Mouse (Mus musculus) brain, adult 2 months (tissue): ENCODE results near the gene Samd8.
A peak's percentile ranks its signal among the peaks of the same experiment; 100 is the strongest.

Source experiments
- DNase-seq: peaks from one replicate; pipeline ENCODE4 v3.0.0; 2011; ENCODE audit warnings: low read depth, low spot score

Samd8 gene

GRCm38 (mm10) chr14:21791722-21792121 lies 41.4 kb downstream of the Samd8 start:
- no peak for DNase-seq

DNA sequence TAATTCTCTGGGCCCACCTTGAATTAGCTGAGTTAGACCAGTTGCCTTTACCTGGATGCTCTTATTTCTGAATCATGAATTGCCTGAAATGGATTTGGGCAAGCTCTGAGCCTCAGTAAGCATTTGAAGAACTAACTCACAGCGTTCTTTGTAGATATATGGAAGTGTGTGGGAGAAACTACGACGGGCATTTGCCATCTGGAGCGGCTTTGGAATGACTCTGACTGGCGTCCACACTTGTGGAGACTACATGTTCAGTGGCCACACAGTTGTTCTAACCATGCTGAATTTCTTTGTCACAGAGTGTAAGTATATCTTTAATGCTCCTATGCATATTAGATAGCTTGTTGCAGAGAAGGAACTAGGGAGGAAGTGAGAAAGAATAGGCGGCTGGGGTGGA lies 41.9 kb downstream of the Samd8 start:
- DNase-seq = peak; percentile 65

GRCm38 (mm10) chr14:21800641-21801040 lies 50.3 kb downstream of the Samd8 start:
- no peak for DNase-seq

- DNase-seq = no peak
These were observed 51.3 kb downstream of the Samd8 start for GRCm38 (mm10) chr14:21801624-21802023.

GRCm38 (mm10) chr14:21802543-21803206 lies 52.3 kb downstream of the Samd8 start:
- DNase-seq = no peak

GRCm38 (mm10) chr14:21806203-21806602 lies 55.9 kb downstream of the Samd8 start:
- DNase-seq = no peak

DNA sequence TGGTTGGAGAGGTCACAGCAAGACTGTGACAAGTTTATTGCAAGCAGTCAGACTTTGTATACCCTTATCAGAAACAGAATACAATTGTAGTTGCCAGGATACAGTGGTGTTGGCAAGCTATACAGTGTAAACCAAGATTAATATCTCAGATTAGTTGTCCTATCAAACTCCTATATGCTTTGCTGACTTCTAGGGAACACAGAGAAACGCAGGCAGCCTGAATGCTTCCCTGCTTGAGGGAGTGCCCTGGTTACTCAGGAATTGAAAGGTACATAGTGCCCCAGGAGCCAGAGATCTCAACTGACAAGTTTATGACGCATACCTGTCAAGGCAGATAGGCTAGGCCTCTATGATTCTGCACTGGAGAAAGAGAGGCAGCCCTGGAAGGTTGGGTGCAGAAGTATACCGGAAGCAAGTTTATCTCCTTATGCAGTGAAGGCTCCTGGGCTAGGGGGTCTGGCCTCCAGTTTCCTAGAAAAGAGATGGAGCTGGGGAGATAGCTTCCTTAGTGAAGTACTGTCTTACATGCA lies 56.4 kb downstream of the Samd8 start:
- no peak for DNase-seq

DNA sequence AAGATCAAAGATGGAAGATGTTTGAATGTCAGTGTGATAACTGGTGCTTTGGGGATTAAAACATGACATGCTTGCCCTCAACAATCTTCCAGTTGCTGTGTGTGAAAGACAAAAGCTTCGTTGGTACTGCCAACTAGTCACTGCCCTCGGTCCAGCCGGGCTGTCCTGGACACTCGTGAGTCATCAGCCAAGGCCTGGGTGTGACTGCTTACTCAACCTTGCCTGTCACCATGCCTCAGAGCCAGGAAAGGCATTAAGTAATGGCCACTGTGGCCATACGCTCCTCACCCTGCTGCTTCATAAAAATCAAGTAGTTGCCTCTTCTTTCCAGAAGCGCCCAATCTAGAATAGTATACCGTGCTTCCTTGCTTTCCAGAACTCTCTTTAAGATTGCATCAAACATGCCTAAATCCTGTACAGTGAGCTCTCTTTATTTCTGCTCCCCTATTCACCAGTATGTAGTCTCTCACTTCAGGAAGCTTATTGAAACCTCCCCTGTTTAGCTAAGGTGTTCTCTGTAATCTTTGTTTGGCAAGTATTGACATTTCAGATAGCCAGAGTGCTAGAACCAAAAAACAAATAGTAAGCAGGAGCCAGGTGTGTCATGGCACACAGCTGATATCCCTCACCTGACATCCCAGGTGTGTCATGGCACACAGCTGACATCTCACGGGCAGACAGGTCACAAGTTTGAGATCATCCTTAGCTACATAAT lies 58.0 kb downstream of the Samd8 start:
- DNase-seq = no peak

DNA sequence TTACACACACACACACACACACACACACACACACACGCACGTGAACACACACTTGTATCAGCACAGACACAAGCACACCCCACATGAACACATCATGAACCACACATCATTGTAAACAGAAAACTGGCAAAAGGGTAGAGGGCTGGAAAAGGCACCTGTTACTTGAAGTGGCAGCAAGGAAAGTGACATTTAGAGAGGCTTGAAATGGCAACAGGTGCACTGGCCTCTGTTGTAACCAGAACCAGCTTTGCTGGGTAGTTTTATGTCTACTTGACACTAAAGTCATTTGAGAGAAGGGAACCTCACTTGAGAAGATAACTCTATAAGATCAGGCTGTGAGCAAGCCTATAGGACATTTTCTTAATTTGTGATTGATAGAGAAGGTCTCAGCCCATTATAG lies 59.1 kb downstream of the Samd8 start:
- DNase-seq = no peak

- no peak for DNase-seq
These were observed 61.0 kb downstream of the Samd8 start for GRCm38 (mm10) chr14:21811301-21811700.

DNA sequence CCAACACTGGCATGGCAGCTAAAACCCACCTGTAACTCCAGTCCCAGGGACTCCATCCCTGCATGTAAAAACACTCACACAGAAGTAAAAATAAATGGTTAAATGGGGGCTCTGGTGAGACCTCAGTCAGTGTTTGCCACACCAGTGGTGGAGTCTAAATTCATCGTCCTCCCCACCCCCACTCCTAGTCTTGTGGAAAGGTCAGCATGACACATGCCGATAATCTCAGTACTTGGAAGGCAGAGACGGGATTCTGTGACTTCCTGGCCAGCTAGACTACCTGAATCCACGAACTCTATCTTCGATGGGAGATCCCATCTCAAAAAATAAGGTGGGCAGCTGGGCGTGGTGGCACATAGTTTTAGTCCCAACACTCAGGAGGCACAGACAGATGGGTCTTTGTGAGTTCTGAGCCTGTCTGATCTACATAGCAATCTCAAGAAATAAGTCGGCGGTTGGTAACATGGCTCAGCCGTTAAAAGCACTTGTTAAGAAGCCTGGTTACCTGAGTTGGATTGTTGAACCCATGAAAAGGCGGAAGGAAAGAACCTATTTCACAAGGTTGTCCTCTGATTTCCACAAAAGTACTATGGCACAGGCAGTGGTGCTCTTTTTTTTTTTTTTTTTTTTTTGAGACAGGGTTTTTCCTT lies 61.5 kb downstream of the Samd8 start:
- no peak for DNase-seq

DNA sequence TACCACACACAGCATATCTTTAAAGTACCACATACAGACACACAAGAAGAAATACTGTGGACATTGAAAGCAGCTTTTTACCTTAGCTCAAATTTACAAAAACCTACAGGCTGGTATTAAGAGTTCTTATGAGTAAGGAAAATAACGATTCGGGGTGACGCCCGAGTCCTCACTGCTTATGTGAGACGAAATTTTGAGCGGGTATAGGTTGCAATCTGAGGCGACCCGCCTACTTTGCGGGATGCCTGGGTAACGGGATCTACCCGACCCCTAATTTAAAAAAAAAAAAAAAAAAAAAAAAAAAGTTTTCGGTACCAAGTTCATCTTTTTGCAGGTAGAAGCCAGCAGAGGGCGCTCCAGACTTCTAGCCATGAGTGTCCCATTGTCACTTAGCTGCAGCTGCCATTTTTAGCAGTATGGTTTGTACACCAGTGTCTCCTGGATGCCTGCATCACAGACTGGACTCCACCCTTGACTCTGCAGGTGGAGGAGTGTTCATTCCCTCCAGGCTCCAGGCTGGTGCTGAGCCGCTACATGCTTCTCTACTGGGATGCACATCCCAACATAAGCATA lies 62.3 kb downstream of the Samd8 start:
- DNase-seq = peak; percentile 88

DNA sequence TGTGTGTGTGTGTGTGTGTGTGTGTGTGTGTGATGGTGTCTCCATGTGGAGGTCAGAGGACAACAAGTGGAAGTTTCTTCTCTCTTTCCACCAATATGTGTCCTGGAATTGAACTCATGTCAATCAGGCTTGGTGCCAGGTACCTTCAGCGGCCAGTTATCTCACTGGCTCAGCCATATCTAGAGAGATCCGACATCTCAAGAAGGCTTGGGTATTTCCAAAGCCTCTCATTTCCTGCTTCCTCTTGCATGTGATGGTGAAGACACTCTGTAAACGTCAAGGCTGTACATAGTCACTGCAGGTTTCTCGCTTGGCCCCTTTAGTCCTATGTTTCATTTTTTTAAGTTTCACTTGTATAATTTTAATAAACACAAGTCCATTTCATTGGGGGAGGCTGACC lies 62.9 kb downstream of the Samd8 start:
- DNase-seq = no peak

DNA sequence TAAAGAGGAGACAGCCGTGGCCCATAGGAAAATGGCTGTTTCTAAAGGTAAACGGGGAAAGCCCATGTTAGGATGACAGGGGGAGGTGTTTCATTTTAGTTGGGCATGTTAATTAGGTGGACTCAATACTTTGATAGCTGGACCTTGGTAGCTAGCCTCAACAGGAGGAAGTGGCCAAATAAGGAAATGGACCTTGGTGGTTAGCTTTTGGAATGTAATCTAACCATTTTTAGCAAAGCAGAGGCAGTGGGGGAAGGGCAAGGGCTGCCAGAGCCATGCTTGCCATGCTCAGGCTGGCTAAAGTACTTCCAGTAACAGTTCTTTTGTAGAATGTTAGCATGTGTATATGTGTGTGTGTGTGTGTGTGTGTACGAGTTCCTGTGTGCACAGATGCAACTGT lies 63.5 kb downstream of the Samd8 start:
- no peak for DNase-seq

- DNase-seq = no peak
These were observed 64.3 kb downstream of the Samd8 start for GRCm38 (mm10) chr14:21814606-21815005.

DNA sequence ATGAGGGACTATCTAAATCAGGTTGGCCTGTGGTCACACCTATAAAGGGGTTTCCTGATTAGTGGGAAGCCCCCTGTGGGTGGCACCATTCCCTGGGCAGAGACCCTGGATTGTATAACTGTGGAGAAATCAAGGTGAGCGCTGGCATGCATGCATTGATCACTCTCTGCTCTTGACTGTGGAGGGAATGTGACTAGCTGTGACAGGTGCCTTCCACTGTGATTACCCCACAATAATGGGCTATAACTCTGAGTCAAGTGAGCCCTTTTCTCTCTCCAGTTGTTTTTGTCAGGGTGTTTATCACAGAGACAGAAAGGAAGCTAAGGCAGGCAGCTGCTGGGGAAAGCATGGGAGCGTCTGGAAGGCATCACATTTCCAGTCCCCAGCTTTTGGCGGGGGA lies 65.9 kb downstream of the Samd8 start:
- no peak for DNase-seq

DNA sequence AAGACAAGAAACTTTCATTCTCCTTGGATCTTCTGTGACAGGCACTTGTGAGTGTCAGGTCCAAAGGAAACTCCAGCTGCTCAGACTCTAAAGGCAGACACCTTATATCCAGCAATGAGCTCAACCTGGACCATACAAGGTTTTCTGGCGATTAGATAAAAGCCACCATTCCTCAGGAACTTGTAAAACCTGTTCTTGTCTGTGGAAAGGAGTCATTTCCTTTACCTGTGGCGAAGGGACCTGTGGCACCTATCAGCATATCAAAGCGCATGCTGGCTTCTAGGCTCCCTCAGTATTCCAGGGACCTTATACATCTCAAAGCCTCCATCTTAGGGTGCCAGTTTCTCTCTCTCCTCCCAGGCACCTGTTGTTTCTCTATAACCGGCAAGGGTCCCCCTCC lies 67.1 kb downstream of the Samd8 start:
- DNase-seq = no peak

DNA sequence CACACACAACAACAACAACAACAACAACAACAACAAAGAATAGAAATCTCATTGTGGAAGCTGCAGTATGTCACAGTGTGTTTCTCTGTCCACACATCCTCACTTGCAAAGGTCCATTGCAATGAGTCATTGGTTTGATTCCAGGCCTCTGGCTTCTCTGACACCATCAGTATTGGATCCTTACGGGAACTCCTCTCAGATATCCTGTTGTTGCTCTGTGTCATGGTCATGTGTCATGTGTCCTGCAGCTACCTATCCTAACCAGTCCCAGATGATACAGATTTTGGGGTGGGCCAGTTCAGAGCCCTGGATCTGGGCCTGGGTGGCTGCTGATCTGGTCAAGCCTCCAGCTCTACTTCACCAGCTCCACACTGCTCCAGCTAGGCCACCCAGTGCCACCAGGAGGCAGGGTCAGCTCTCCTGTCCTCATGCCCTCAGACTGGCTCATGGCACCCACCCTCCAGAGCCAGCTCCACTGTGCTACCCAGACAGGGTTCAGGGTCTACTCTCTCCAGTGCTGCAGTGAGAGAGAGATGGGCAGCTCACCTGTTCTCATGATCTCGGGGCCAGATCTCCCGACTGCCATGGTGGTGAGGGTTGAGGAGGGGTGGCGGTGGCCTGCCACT lies 70.7 kb downstream of the Samd8 start:
- no peak for DNase-seq

GRCm38 (mm10) chr14:21822307-21822706 lies 72.0 kb downstream of the Samd8 start:
- DNase-seq = no peak

- DNase-seq = peak; percentile 94
These were observed 72.6 kb downstream of the Samd8 start for GRCm38 (mm10) chr14:21822795-21823374.

- DNase-seq = no peak
These were observed 73.6 kb downstream of the Samd8 start for GRCm38 (mm10) chr14:21823897-21824296.

GRCm38 (mm10) chr14:21824938-21825337 lies 74.6 kb downstream of the Samd8 start, which contains the start of gene Vdac2:
Vdac2 (plus strand) TSS chr14:21825238.
- no peak for DNase-seq
